Mouse (Mus musculus) thymus, postnatal 0 days (tissue): ENCODE results near the gene Mfap1b. TPM values are rescaled to one million over a fixed set of nuclear protein-coding genes. Genes with fewer than 3 reads are reported as not detected.
A peak's percentile ranks its signal among the peaks of the same experiment; 100 is the strongest.

Experiments
- DNase-seq: peaks from one replicate; pipeline ENCODE4 v3.0.0-alpha.2; 2015; ENCODE audit warnings: low spot score
- microRNA-seq: library from miRNA; unstranded; fragments of <30 nt; microRNA quantifications from one replicate; pipeline ENCODE4, GENCODE M21; 2016; ENCODE audit warnings: borderline number of aligned reads
- polyA plus RNA-seq: library from polyadenylated mRNA; unstranded; fragments of >200 nt; fragmentation: Nextera tagmentation; extraction: Ambion mirVana; gene quantifications from 2 replicates; pipeline ENCODE4 v1.2.1, GENCODE M21; 2015

Gene Mfap1b
- polyA plus RNA-seq, 1 experiment from 2014 or later: 56.2 TPM

- no peak for DNase-seq
Observed at GRCm38 (mm10) chr2:121440834-121441605, 32.8 kb downstream of the Mfap1b start.

DNA sequence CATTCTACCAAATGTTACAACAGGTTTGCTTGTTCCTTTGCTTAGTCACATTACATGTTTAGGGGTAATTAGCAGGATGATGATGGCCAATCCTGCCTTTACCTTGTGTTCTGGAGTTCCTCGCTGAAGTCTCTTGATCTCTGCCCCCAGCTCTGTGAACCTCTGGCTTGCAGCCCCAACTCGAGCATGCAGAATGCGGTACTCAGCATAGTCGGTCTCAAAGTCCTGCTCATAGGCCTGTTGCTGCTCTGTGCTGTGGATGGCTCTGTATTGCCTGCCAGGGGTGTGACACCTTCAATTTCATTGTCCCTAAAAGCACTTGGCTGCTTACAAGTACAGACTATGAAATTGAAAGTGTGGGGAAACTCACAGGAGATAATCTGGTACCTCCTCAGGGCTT lies 34.1 kb downstream of the Mfap1b start:
- DNase-seq: no peak

DNA sequence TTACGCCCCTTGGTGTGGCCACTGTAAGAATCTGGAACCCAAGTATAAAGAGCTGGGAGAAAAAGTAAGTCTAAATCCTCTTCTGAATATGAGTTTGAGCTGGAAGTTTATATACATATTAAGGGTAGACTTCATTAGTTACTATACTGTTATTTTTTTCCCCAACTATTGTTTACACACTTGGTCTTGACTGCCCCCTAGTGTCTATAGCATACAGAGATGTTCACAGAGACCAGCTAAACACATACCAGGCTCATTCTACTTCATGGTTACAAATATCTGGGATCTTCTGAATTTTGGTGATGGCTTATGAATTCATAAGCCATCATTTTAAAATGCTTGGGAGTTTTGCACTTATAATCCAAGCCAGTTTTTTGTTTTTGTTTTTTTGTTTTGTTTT lies 39.0 kb downstream of the Mfap1b start:
- peak; percentile 55 for DNase-seq

DNA sequence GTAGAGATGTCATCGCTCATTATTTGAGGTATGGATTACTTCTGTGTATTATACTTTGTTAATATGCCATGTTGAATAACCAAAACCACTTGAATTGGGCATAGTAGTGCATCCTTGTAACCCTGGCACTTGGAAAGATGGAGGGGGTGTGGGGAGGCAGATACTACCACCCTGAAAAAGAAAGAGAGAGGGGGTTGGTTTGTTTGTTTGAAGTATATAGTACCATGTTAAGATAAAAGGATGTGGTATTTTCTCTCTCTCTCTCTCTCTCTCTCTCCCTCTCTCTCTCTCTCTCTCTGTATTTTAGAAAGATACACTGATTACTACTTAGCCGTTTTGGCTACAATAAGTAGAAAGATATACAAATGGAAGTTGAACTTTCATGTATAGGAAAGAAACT lies 48.0 kb downstream of the Mfap1b start:
- no peak for DNase-seq

- no peak for DNase-seq
Observed at GRCm38 (mm10) chr2:121423166-121423565, 50.7 kb downstream of the Mfap1b start.

DNA sequence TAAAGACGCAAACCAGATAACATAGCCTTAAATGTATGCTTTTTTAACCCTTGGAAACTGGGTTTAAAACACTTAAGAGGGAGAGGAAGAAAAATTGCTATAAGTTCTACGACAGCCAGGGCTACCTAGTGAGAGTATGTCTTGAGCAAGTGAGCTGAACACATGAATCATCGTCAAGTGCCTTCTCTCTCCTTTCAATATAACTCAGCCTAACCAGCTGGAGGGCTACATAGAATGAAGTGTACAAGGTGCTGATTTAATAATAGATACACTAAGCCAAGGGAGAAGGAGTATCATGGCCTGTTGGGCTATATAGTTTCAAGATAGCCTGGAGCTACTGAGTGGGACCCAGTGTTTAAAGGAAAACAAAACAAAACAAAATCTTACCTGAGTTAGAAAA lies 55.4 kb downstream of the Mfap1b start:
- DNase-seq: no peak

DNA sequence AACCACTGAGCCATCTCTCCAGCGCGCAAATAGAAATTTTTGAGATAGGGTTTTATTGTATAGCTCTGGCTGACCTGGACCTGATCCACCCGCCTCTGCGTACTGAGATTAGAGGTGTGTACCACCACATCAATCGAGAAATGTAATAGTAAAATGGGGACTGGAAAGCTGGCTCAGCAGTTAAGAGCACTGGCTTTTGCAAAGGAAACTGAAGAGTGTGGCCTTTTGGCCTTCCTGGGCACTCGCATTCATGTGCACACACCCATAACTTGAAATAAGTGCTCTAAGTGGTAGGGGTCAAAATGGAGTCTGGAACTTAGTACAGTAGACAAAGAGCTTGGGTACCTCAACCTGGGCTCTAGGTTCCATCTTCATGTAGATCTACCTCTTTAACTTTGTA lies 57.5 kb downstream of the Mfap1b start:
- DNase-seq: no peak

DNA sequence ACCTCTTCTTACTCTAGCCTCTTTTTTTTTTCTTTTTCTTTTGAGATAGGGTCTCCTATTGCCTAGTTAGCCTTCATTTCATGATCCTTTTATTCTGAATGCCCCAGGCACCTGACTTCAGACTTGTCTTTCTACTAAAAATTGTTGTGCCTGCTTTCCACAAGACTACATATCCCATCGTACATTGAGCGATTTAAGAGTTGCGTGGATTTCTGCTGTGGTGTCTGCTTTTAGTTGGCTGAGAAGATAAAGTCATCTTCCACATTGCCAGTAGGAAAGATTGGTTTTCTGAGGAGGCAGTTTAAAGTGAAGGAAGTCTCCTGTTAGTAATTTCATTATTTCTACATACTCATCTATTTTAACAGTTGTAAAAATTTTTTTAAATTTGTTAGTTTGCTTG lies 58.3 kb downstream of the Mfap1b start:
- no peak for DNase-seq

GRCm38 (mm10) chr2:121415103-121415502 lies 58.8 kb downstream of the Mfap1b start:
- no peak for DNase-seq

DNA sequence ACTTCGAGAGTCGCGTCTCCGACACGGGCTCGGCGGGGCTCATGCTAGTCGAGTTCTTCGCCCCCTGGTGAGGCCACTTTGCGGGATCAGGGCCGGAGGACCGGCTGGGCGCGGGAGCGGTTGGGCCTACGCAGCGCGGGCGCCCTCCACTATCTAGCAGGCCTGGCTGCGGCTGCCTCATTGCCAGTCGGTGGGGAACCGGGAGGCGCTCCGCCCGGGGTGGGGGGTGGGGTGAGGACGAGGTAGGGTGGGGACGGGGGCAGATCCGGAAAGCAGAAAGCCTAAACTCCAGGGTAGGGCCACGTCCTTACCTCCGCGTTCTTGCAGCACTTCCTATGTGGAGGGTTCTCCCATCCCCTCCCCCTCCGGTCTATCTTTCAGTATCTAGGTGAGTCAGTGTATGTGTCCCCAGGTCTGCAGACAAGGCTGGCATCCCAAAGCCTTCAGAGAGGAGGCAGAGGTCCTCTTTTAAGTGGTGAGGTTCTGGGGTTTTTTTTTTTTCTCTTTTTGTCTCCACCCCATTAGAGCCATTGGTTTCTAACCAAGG lies 59.7 kb downstream of the Mfap1b start:
- DNase-seq: peak; percentile 62

DNA sequence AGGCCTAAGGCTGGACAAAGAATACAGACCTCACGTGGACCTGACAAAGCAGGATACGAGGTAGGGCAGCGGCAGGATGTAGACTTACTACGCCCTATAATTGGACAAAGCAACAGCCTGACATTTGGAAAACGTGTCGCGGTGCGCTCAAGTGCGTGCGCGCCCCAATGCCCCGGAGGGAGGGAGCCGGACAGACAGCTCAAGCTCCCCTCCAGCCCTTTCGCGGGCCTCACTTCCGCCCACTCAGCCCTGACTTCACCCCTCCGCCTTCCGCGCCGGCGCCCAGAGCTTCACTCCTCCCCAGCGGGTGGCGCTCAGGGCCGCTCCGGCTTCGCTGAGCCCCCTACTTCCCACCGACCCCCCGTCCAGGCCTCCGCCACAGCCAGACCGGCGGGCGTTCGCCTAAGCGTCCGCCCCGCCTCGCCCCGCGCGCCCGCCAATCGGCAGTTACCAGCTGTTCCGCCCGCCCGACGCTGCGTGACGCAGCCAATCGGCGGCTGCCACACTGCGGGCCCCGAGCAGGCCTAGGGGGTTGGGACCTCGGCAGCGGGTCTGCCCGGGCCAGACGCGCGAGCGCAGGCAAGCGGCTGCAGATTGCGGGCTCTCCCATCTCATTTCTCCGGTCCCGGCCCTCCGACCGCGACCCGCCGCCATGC lies 60.4 kb downstream of the Mfap1b start, which contains the start of the genes Pdia3 and Catsper2:
TSS of gene Pdia3 (plus strand) at position 389 of the 656 bp plus-strand sequence.
TSS of gene Catsper2 (minus strand) at position 406 of the 656 bp plus-strand sequence.
- peak; percentile 95 for DNase-seq

- DNase-seq: no peak
Observed at GRCm38 (mm10) chr2:121412843-121413386, 61.0 kb downstream of the Mfap1b start.

Small RNA genes lying within 50 kb of the gene (microRNA-seq; reads per million reads assigned to microRNA genes)
- not detected for gene Gm22953

Other genes starting within 250 kb of the Mfap1b start
- 23.0 and 24.3 TPM in 2 replicates for gene Trp53bp1, start 202.7 kb downstream of the Mfap1b start, polyA plus RNA-seq
- 0.28 and 0.39 TPM in 2 replicates for gene Map1a, start 184.5 kb downstream of the Mfap1b start, polyA plus RNA-seq
- gene Ppip5k1, start 118.7 kb downstream of the Mfap1b start, polyA plus RNA-seq: 8.5 and 8.7 TPM in 2 replicates
- gene Ckmt1, start 116.4 kb downstream of the Mfap1b start, polyA plus RNA-seq: 5.9 and 7.0 TPM in 2 replicates
- 0.07 TPM in 1 of 2 replicates, not detected in the other for gene Strc, start 86.9 kb downstream of the Mfap1b start, polyA plus RNA-seq
- 319 and 390 TPM in 2 replicates for gene Pdia3, start 60.3 kb downstream of the Mfap1b start, polyA plus RNA-seq
- 1.6 and 2.1 TPM in 2 replicates for gene Catsper2, start 60.3 kb downstream of the Mfap1b start, polyA plus RNA-seq
- 1.6 TPM in 2 replicates for gene Ell3, start 29.8 kb downstream of the Mfap1b start, polyA plus RNA-seq
- gene Serf2, start 24.9 kb downstream of the Mfap1b start, polyA plus RNA-seq: 522 and 560 TPM in 2 replicates
- gene Hypk, start 20.8 kb downstream of the Mfap1b start, polyA plus RNA-seq: 111 and 114 TPM in 2 replicates
- 0.14 and 0.27 TPM in 2 replicates for gene Serinc4, start 17.3 kb downstream of the Mfap1b start, polyA plus RNA-seq
- gene Mfap1a, start 32.6 kb upstream of the Mfap1b start, polyA plus RNA-seq: 30.6 and 34.0 TPM in 2 replicates
- 21.5 and 23.5 TPM in 2 replicates for gene Wdr76, start 32.7 kb upstream of the Mfap1b start, polyA plus RNA-seq